Mouse (Mus musculus) thymus, adult 2 months (tissue): ENCODE measurements around the gene Qrich2.

Experiments
- CTCF ChIP-seq: fragments of 200-500 bp; IDR thresholded peaks from 2 replicates; pipeline ENCODE4 v1.5.1; 2012; ENCODE audit warnings: mild to moderate bottlenecking, control low read depth, low read length, moderate library complexity, borderline replicate concordance; ENCODE audit not compliant: control insufficient read depth, poor library complexity, insufficient read depth; ENCODE audit errors: extremely low read depth
- POLR2A ChIP-seq: fragments of 200-500 bp; IDR thresholded peaks from 2 replicates; pipeline ENCODE4 v1.6.1; 2012; ENCODE audit warnings: mild to moderate bottlenecking, low read length, control low read depth, moderate library complexity; ENCODE audit not compliant: control insufficient read depth, poor library complexity, insufficient read depth; ENCODE audit errors: extremely low read depth

- TF ChIP-seq POLR2A: no peak
- TF ChIP-seq CTCF: no peak
Observed at GRCm38 (mm10) chr11:116480975-116481374, 14.9 kb upstream of the Qrich2 start.
